In genomic region chr19:29255327-29256027, GRCm38 (mm10) we compare ENCODE assay signal across 13 mouse cellular contexts. TPM values are rescaled to one million over a fixed set of nuclear protein-coding genes. Genes with fewer than 3 reads are reported as not detected.
DNase-seq lines count a peak whose midpoint lies in the region; ATAC-seq and TF ChIP-seq lines count a peak whose summit lies in the region.
"Had no signal": no experiment of that assay in that cellular context is flagged by ENCODE, and none has a peak within 500 bp of the region (broad histone marks: within the 10 kb centered on the region; RNA-seq: fewer than 3 reads in every experiment).

No protein-coding gene starts in this region.

- peaks cover 8% of the 10 kb centered on the region for H3K79me2 ChIP-seq in heart, adult 2 months (replicated peaks; ENCODE audit: control insufficient read depth, insufficient read depth, low read length)

- H3K36me3 ChIP-seq in heart, adult 2 months (ENCODE audit: control insufficient read depth, insufficient read depth, low read length): peaks cover 18% of the 10 kb centered on the region
- H3K36me3 ChIP-seq in megakaryocyte, embryonic 14.5 days (replicated peaks; ENCODE audit: low read length): peaks cover 53% of the 10 kb centered on the region
- H3K36me3 ChIP-seq: intestine, embryonic 15.5 days had no signal

- no peak for TF ChIP-seq CTCF in heart, adult 2 months (IDR thresholded peaks at IDR 0.05)

- ATAC-seq in megakaryocyte, adult 5-6 weeks (ENCODE audit: poor library complexity, severe bottlenecking): no peak
- no peak for ATAC-seq in activated CD4-positive, CD25-positive, alpha-beta regulatory T cell, adult 4 months
- ATAC-seq: intestine, embryonic 15.5 days; Patski had no signal

- peaks cover 11% of the 10 kb centered on the region for H3K4me1 ChIP-seq in heart, adult 2 months (ENCODE audit: control insufficient read depth, insufficient read depth, low read length)
- peaks cover 41% of the 10 kb centered on the region for H3K4me1 ChIP-seq in megakaryocyte, embryonic 14.5 days

- no peak overlapping the region for H3K9ac ChIP-seq in heart, adult 2 months (ENCODE audit: low read depth, low read length)
- H3K9ac ChIP-seq: intestine, embryonic 15.5 days had no signal

- no peak for TF ChIP-seq POLR2A in heart, adult 2 months (IDR thresholded peaks at IDR 0.05; ENCODE audit: insufficient read depth, low read depth, low read length)

- H3K4me3 ChIP-seq in heart, adult 2 months: no peak overlapping the region
- H3K4me3 ChIP-seq in megakaryocyte, embryonic 14.5 days (replicated peaks): peak overlapping the region; percentile 8
- H3K4me3 ChIP-seq: intestine, embryonic 15.5 days had no signal

- H3K27me3 ChIP-seq in heart, adult 2 months (ENCODE audit: control insufficient read depth, insufficient read depth, low read length): no peaks in the 10 kb centered on the region
- H3K27me3 ChIP-seq in megakaryocyte, embryonic 14.5 days (replicated peaks): no peaks in the 10 kb centered on the region
- H3K27me3 ChIP-seq: intestine, embryonic 15.5 days; Patski had no signal

- intact Hi-C loops in heart, adult 2 months (cut with DNase I): loop anchor here (10.0 kb wide), 1 partner anchor 779 kb away; the partner anchor contains the start of gene Uhrf2

- H3K9me3 ChIP-seq in megakaryocyte, embryonic 14.5 days: no peaks in the 10 kb centered on the region
- H3K9me3 ChIP-seq: intestine, embryonic 15.5 days had no signal

- H3K27ac ChIP-seq in heart, adult 2 months: peak overlapping the region; percentile 24
- H3K27ac ChIP-seq: intestine, embryonic 15.5 days had no signal

- DNase-seq in heart, adult 2 months: no peak
- no peak for DNase-seq in heart, adult 11 months
- peak; percentile 19 for DNase-seq in induced T-regulatory cell, adult 2 months (ENCODE audit: low read depth)
- DNase-seq in urinary bladder, adult 2 months (ENCODE audit: low spot score): no peak
- no peak for DNase-seq in thymus, adult 18-20 months
- DNase-seq: adrenal gland, postnatal 36 days; cerebellum, adult 9-11 months; thymus, postnatal 4 days had no signal

- WGBS in heart, adult 2 months: 64% methylated on average over 7 of the region's 7 CpGs

- no peak for TF ChIP-seq EP300 in heart, adult 2 months (IDR thresholded peaks at IDR 0.05; ENCODE audit: insufficient read depth, low read depth, low read length)

RNA-seq across cellular contexts. Expression of gene Jak2, which starts 3.8 kb away (rescaled TPM):
- 10 to 100 TPM; 17.8 to 19.5 TPM for total RNA-seq in heart, adult 2 months (2021)
- polyA plus RNA-seq in heart, adult 2 months (2012; rRNA removed): 4.3 and 9.1 TPM in 2 replicates
- 1.4 and 3.2 TPM in 2 replicates for polyA plus RNA-seq in megakaryocyte, embryonic 14.5 days (2012; ENCODE audit: insufficient read depth, low replicate concordance)
- total RNA-seq in megakaryocyte, adult 5-6 weeks (2015): 74.6 and 82.1 TPM in 2 replicates
- total RNA-seq in megakaryocyte, adult 5-6 weeks (2017): 80.8 and 83.2 TPM in 2 replicates
- 35.5 and 35.8 TPM in 2 replicates for polyA plus RNA-seq in urinary bladder, adult 2 months (2012; rRNA removed)
- 10 to 100 TPM; 20.1 to 20.5 TPM for polyA plus RNA-seq in activated CD4-positive, CD25-positive, alpha-beta regulatory T cell, adult 4 months (2017; shearing (Covaris generic))
